Mouse (Mus musculus): ENCODE results near the gene Kdelc1. TPM values are rescaled to one million over a fixed set of nuclear protein-coding genes. Genes with fewer than 3 reads are reported as not detected.

Kdelc1 gene
- 28.4 and 35.4 TPM in 2 replicates for total RNA-seq (2012; rRNA removed)

DNA sequence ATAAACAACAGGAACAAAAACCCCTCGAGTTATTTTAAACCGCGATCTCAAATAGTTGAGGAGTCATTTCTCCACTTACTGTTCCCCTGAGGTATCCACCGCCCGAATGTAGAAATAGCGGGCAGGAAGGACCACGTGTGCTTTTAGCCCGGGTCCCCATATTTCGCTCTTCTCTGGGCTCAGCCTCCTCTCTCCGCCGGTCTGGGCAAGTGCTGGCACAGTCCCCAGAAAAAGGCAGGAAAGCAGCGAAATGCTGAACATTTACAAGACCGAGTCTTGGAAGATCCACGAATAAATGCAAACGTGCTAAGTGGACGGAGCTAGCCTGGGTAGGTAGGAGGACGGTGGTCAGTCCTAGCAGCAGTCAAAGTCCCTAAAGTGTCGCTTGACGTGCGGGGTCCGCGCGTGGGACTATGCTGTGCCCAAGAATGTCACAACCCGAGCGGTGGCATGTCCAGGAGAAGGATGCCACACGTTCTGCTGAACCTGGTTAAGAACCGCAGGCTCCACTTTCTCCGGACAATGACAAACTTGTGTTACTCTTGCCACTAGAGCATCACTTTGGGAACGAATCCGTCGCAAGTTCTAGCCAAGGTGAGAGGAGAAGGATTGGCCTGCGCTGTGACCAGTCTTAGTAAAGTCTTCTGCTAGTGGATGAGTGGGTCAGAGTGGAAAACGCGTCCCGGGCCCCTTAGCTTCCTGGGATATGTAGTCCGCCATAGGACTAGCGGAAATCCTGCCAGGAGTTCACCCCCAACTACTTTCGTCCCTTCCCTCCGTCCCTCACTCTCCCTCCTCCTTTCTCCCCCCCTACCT is at the start of gene Kdelc1, which contains the start of gene Bivm:
Kdelc1 (minus strand) TSS at position 570 of the 816 bp plus-strand sequence.
Bivm (plus strand) TSS at position 719 of the 816 bp plus-strand sequence.
- Histone ChIP-seq H3K36me3 (ENCODE audit: control insufficient read depth, insufficient read depth, low read length, poor library complexity, severe bottlenecking) (peaks cover 6% of the 10 kb centered on the region; the same call in 1 of the 2 replicates), H3K4me1 (ENCODE audit: control insufficient read depth in 2 of 2, insufficient read depth in 2 of 2, low read length in 2 of 2, poor library complexity in 1 of 2) (peaks cover 0 to 3% of the 10 kb centered on the region in 2 experiments; a peak in 1 of 4 replicates), H3K9ac (ENCODE audit: insufficient read depth, low read depth, low read length, poor library complexity, severe bottlenecking) (peak within 1 kb of the TSS; percentile 89), H3K27ac (ENCODE audit: insufficient read depth, low read depth, low read length, poor library complexity, severe bottlenecking) (peak within 1 kb of the TSS; percentile 14; the same call in 1 of the 2 replicates), H3K4me3 (ENCODE audit: insufficient read depth in 1 of 2, low read depth in 1 of 2, low read length in 2 of 2, poor library complexity in 1 of 2, severe bottlenecking in 1 of 2) (peak within 1 kb of the TSS; percentile 92 to 98), H3K9me3 (ENCODE audit: control insufficient read depth, insufficient read depth, low read depth, low read length) (no peaks in the 10 kb centered on the region)
- peak; percentile 89 for TF ChIP-seq CHD2 (IDR thresholded peaks at IDR 0.05; ENCODE audit: low read depth, low read length)
- TF ChIP-seq ZNF384 (IDR thresholded peaks at IDR 0.05; ENCODE audit: low read depth, low read length): no peak
- no peak for TF ChIP-seq ZC3H11A (IDR thresholded peaks at IDR 0.05; ENCODE audit: borderline replicate concordance, low read depth, low read length)
- peak; percentile 95 for TF ChIP-seq HCFC1 (IDR thresholded peaks at IDR 0.05; ENCODE audit: borderline replicate concordance, insufficient read depth, low read length)
- DNase-seq (ENCODE audit: low read depth, low spot score): peak; percentile 91
- in situ Hi-C loops (cut with MboI; ENCODE audit: low sequenced_read_pairs in 2 of 2, unreplicated experiment in 2 of 2): no loop called here

DNA sequence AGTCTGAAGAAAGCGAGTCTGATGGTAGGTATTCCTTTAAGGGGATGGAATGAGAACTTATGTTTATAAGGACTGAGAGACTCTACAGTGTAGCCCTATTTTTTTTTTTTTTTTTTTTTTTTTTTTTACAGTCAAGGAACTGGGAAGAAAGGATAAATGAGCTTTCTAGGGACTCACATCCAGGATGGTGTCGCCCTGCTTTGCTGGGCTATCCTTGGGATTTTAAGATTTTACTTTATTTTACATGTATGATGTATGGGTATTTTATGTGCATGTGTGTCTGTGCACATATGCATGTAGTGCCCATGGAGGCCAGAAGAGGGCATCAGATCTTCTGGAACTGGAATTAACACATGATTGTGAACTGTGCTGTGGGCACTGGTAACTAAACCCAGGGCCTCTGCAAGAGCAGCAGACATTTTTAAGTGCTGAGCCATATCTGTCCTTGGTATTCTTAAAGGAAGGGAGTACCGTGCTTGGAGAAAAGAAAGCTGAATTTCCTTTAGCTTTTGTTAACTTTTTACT is 49.3 kb upstream of the Kdelc1 start:
- Histone ChIP-seq H3K27ac (ENCODE audit: insufficient read depth, low read depth, low read length, poor library complexity, severe bottlenecking) (no peak overlapping the region), H3K9ac (ENCODE audit: insufficient read depth, low read depth, low read length, poor library complexity, severe bottlenecking) (no peak overlapping the region), H3K4me3 (ENCODE audit: insufficient read depth in 1 of 2, low read depth in 1 of 2, low read length in 2 of 2, poor library complexity in 1 of 2, severe bottlenecking in 1 of 2) (no peak overlapping the region), H3K36me3 (ENCODE audit: control insufficient read depth, insufficient read depth, low read length, poor library complexity, severe bottlenecking) (peaks cover 12% of the 10 kb centered on the region), H3K4me1 (ENCODE audit: control insufficient read depth in 2 of 2, insufficient read depth in 2 of 2, low read length in 2 of 2, poor library complexity in 1 of 2) (no peaks in the 10 kb centered on the region), H3K9me3 (ENCODE audit: control insufficient read depth, insufficient read depth, low read depth, low read length) (no peaks in the 10 kb centered on the region)
- TF ChIP-seq ZNF384 (IDR thresholded peaks at IDR 0.05; ENCODE audit: low read depth, low read length) (peak; percentile 92), ZC3H11A (IDR thresholded peaks at IDR 0.05; ENCODE audit: borderline replicate concordance, low read depth, low read length) (no peak)
- peak; percentile 19 for DNase-seq (ENCODE audit: low read depth, low spot score)
- in situ Hi-C loops (cut with MboI; ENCODE audit: low sequenced_read_pairs in 2 of 2, unreplicated experiment in 2 of 2): no loop called here

DNA sequence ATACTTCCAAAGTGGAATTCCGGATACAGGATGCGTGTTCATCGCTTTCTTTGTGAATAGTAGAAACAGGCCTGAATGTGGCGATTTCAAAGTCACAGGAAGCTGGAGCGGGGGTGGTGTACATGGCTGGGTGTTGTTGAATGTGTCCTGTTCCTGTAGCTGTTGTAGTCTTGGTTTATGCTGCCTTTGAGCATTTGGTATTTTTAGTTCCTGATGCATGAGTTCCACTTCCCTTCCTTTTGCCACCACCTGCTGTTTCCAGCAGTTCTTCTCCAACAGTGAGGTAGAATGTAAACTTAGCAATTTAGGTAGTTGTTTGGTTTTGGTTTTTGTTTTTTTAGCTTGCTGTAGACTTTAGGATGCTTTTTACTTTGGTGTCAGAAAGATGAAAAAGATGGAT is 43.8 kb upstream of the Kdelc1 start:
- no peak for DNase-seq (ENCODE audit: low read depth, low spot score)
- H3K36me3 ChIP-seq (ENCODE audit: control insufficient read depth, insufficient read depth, low read length, poor library complexity, severe bottlenecking): peaks cover 22% of the 10 kb centered on the region
- H3K4me3 ChIP-seq (ENCODE audit: insufficient read depth in 1 of 2, low read depth in 1 of 2, low read length in 2 of 2, poor library complexity in 1 of 2, severe bottlenecking in 1 of 2): no peak overlapping the region
- in situ Hi-C loops (cut with MboI; ENCODE audit: low sequenced_read_pairs in 2 of 2, unreplicated experiment in 2 of 2): no loop called here
- H3K9ac ChIP-seq (ENCODE audit: insufficient read depth, low read depth, low read length, poor library complexity, severe bottlenecking): no peak overlapping the region
- no peaks in the 10 kb centered on the region for H3K4me1 ChIP-seq (ENCODE audit: control insufficient read depth in 2 of 2, insufficient read depth in 2 of 2, low read length in 2 of 2, poor library complexity in 1 of 2)
- H3K9me3 ChIP-seq (ENCODE audit: control insufficient read depth, insufficient read depth, low read depth, low read length): no peaks in the 10 kb centered on the region
- no peak overlapping the region for H3K27ac ChIP-seq (ENCODE audit: insufficient read depth, low read depth, low read length, poor library complexity, severe bottlenecking)
- TF ChIP-seq ZNF384 (IDR thresholded peaks at IDR 0.05; ENCODE audit: low read depth, low read length): no peak
- no peak for TF ChIP-seq ZC3H11A (IDR thresholded peaks at IDR 0.05; ENCODE audit: borderline replicate concordance, low read depth, low read length)
- no peak for TF ChIP-seq CHD2 (IDR thresholded peaks at IDR 0.05; ENCODE audit: low read depth, low read length)
- TF ChIP-seq HCFC1 (IDR thresholded peaks at IDR 0.05; ENCODE audit: borderline replicate concordance, insufficient read depth, low read length): no peak
- TF ChIP-seq MAFK (IDR thresholded peaks at IDR 0.05; ENCODE audit: insufficient read depth, low read depth, low read length): no peak

DNA sequence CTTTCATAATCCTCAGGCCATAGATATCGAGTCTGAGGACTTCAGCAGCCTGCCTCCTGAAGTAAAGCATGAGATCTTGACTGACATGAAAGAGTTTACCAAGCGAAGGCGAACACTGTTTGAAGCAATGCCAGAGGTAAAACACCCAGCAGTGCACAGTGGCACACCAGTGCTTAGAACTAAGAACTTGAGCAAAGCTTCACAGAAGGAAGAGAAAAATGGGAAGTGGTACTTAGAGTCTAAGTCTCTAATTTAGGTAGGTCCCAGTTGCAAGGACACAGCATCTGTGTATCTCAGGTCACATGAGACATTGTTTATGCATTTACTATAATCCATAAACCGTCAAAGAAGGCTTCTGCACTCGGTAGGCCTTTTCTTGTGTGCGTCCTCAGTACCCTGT is 43.2 kb upstream of the Kdelc1 start:
- no peak for TF ChIP-seq ZNF384 (IDR thresholded peaks at IDR 0.05; ENCODE audit: low read depth, low read length)
- no peak for TF ChIP-seq ZC3H11A (IDR thresholded peaks at IDR 0.05; ENCODE audit: borderline replicate concordance, low read depth, low read length)
- TF ChIP-seq CHD2 (IDR thresholded peaks at IDR 0.05; ENCODE audit: low read depth, low read length): no peak
- no peak for TF ChIP-seq MAFK (IDR thresholded peaks at IDR 0.05; ENCODE audit: insufficient read depth, low read depth, low read length)
- no peak for TF ChIP-seq HCFC1 (IDR thresholded peaks at IDR 0.05; ENCODE audit: borderline replicate concordance, insufficient read depth, low read length)
- DNase-seq (ENCODE audit: low read depth, low spot score): no peak
- Histone ChIP-seq H3K9me3 (ENCODE audit: control insufficient read depth, insufficient read depth, low read depth, low read length) (no peaks in the 10 kb centered on the region), H3K4me3 (ENCODE audit: insufficient read depth in 1 of 2, low read depth in 1 of 2, low read length in 2 of 2, poor library complexity in 1 of 2, severe bottlenecking in 1 of 2) (no peak overlapping the region), H3K36me3 (ENCODE audit: control insufficient read depth, insufficient read depth, low read length, poor library complexity, severe bottlenecking) (peaks cover 16% of the 10 kb centered on the region), H3K27ac (ENCODE audit: insufficient read depth, low read depth, low read length, poor library complexity, severe bottlenecking) (no peak overlapping the region), H3K4me1 (ENCODE audit: control insufficient read depth in 2 of 2, insufficient read depth in 2 of 2, low read length in 2 of 2, poor library complexity in 1 of 2) (no peaks in the 10 kb centered on the region), H3K9ac (ENCODE audit: insufficient read depth, low read depth, low read length, poor library complexity, severe bottlenecking) (no peak overlapping the region)
- in situ Hi-C loops (cut with MboI; ENCODE audit: low sequenced_read_pairs in 2 of 2, unreplicated experiment in 2 of 2): no loop called here

Data from ES-E14 (cell line).